Mouse (Mus musculus): ENCODE measurements around the gene Gm3012. TPM values are rescaled to one million over a fixed set of nuclear protein-coding genes. Genes with fewer than 3 reads are reported as not detected.
"Not testable (repeated sequence)": the region's sequence is repeated elsewhere in the genome, so short reads cannot be mapped to it uniquely, and the experiment has no call there.

Gm3012 gene
- not detected for total RNA-seq (2021)
- long read RNA-seq, experiment 1: 0 reads
- long read RNA-seq, experiment 2: 0 reads

GRCm38 (mm10) chr14:3634212-3634611, at the start of gene Gm3012:
Gm3012 (plus strand) TSS chr14:3634512.
- DNase-seq: not testable (repeated sequence)

DNA sequence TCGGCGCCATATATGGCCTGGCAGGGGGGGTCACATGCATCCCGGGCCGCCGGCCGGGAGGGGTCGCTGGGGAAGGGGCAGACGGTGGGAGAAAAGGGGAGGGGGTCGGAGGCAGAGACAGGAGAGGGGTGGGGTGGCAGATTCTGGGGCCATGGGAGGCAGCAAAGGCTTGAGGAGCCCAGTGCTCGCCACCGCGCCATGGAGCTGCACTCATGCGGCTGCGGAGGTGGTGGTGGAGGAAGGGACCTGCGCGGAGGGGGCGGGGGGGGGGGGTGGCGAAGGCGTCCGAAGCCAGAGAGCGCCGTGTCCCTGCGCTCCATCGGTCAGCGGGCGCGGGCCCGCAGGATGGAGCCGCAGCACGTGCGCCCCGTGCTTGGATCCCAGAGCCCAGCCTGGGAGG, 17.4 kb downstream of the Gm3012 start, which contains the start of gene Gm3020:
Gene Gm3020, plus strand, starts transcription at position 301 of the 400 bp plus-strand sequence.
- DNase-seq: not testable (repeated sequence)

DNA sequence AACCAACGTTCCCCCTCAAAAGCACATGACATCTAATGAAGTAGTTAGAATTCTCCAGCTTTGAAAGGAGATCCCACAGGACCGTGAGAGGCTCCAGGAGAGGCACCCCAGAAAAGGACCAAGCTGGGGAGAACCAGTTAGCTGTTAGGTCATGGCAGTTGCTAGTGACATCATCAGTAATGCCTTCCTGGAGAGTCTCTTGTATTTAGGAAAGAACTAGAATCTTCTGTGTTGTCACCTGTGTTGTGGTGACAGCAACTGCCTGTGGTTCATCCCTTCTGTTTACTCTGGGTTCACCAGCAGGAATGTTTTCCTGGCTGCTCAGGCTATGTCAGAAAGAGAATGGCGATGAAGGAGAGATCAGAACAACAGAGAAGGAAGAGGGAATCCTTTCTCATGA, 54.2 kb downstream of the Gm3012 start, which contains the start of gene Gm3043:
Gene Gm3043, plus strand, starts transcription at position 301 of the 400 bp plus-strand sequence.
- DNase-seq: not testable (repeated sequence)

Other genes starting within 250 kb of the Gm3012 start
- gene Gm10413, start 239.4 kb upstream of the Gm3012 start, total RNA-seq (2021): not detected
- gene Gm10409, start 221.9 kb upstream of the Gm3012 start, total RNA-seq (2021): 1 to 10 TPM in 1 of 2 experiments, under 1 TPM in 1; 0.78 to 1.2 TPM
- under 1 TPM in 1 of 2 experiments, not detected in 1; 0.39 TPM for gene Gm3005, start 206.4 kb upstream of the Gm3012 start, total RNA-seq (2021)
- not detected for gene Gm10408, start 185.1 kb upstream of the Gm3012 start, total RNA-seq (2021)
- 1 to 10 TPM in 1 of 2 experiments, under 1 TPM in 1; 0.78 to 1.2 TPM for gene Gm3020, start 17.5 kb downstream of the Gm3012 start, total RNA-seq (2021)
- gene Gm3043, start 54.3 kb downstream of the Gm3012 start, total RNA-seq (2021): not detected
- gene Gm3002, start 175.6 kb downstream of the Gm3012 start, total RNA-seq (2021): under 1 TPM; 0.33 to 0.70 TPM
- gene Gm3033, start 211.7 kb downstream of the Gm3012 start, total RNA-seq (2021): under 1 TPM in 1 of 2 experiments, not detected in 1; 0.45 TPM
- gene Gm2916, start 249.7 kb downstream of the Gm3012 start, total RNA-seq (2021): not detected